Mouse (Mus musculus): Measurements from ENCODE around the gene Coa3. TPM values are rescaled to one million over a fixed set of nuclear protein-coding genes. Genes with fewer than 3 reads are reported as not detected.
A peak's percentile ranks its signal among the peaks of the same experiment; 100 is the strongest.

The Coa3 gene
- polyA plus RNA-seq, 1 experiment from 2014 or later = 189 TPM

GRCm38 (mm10) chr11:101276319-101277070 is 2.4 kb downstream of the Coa3 start:
- H3K27ac ChIP-seq (ENCODE audit: low read depth, low read length) = no peak overlapping the region
- H3K4me3 ChIP-seq (ENCODE audit: low read depth, low read length) = 0 out of 2 replicates have a peak overlapping the region, but pooled peaks have one; percentile 2

GRCm38 (mm10) chr11:101275309-101275708 is 3.6 kb downstream of the Coa3 start:
- Histone ChIP-seq H3K4me1 (ENCODE audit: control insufficient read depth, insufficient read depth, low read length) (peaks cover 20% of the 10 kb centered on the region), H3K27me3 (ENCODE audit: control insufficient read depth, insufficient read depth, low read length) (0 out of 2 replicates have a peak, but pooled peaks cover 5% of the 10 kb centered on the region), H3K9ac (ENCODE audit: low read depth, low read length) (no peak overlapping the region), H3K27ac (ENCODE audit: low read depth, low read length) (no peak overlapping the region), H3K4me3 (ENCODE audit: low read depth, low read length) (no peak overlapping the region), H3K9me3 (replicated peaks; ENCODE audit: control insufficient read depth, low read length) (no peaks in the 10 kb centered on the region), H3K36me3 (ENCODE audit: control insufficient read depth, insufficient read depth, low read length) (peaks cover 2% of the 10 kb centered on the region; the same call in 1 of the 2 replicates), H3K4me2 (no peak overlapping the region)
- ATAC-seq (replicated peaks; ENCODE audit: insufficient number of reproducible peaks, low FRiP score, low TSS enrichment) = no peak
- 67% methylated on average over 4 of the region's 4 CpGs for WGBS (ENCODE audit: insufficient replicate concordance)

More at GRCm38 (mm10) chr11:101276319-101277070, 2.4 kb downstream of the Coa3 start:
- no peak overlapping the region for H3K9ac ChIP-seq (ENCODE audit: low read depth, low read length)
- no peaks in the 10 kb centered on the region for H3K9me3 ChIP-seq (replicated peaks; ENCODE audit: control insufficient read depth, low read length)
- ATAC-seq (replicated peaks; ENCODE audit: insufficient number of reproducible peaks, low FRiP score, low TSS enrichment) = no peak
- 0 out of 2 replicates have a peak, but pooled peaks cover 5% of the 10 kb centered on the region for H3K27me3 ChIP-seq (ENCODE audit: control insufficient read depth, insufficient read depth, low read length)
- WGBS (ENCODE audit: insufficient replicate concordance) = 31% methylated on average over 27 of the region's 27 CpGs
- H3K36me3 ChIP-seq (ENCODE audit: control insufficient read depth, insufficient read depth, low read length) = peaks cover 2% of the 10 kb centered on the region; the same call in 1 of the 2 replicates
- peaks cover 20% of the 10 kb centered on the region for H3K4me1 ChIP-seq (ENCODE audit: control insufficient read depth, insufficient read depth, low read length)
- peak overlapping the region; percentile 47 for H3K4me2 ChIP-seq

GRCm38 (mm10) chr11:101272446-101272845 is 6.5 kb downstream of the Coa3 start:
- Histone ChIP-seq H3K4me2 (no peak overlapping the region), H3K4me1 (ENCODE audit: control insufficient read depth, insufficient read depth, low read length) (peaks cover 16% of the 10 kb centered on the region), H3K9me3 (replicated peaks; ENCODE audit: control insufficient read depth, low read length) (no peaks in the 10 kb centered on the region), H3K4me3 (ENCODE audit: low read depth, low read length) (no peak overlapping the region), H3K9ac (ENCODE audit: low read depth, low read length) (no peak overlapping the region), H3K27ac (ENCODE audit: low read depth, low read length) (no peak overlapping the region), H3K36me3 (ENCODE audit: control insufficient read depth, insufficient read depth, low read length) (peaks cover 2% of the 10 kb centered on the region; the same call in 1 of the 2 replicates), H3K27me3 (ENCODE audit: control insufficient read depth, insufficient read depth, low read length) (peaks cover 5% of the 10 kb centered on the region; the same call in 1 of the 2 replicates)
- WGBS (ENCODE audit: insufficient replicate concordance) = 85% methylated on average over 3 of the region's 3 CpGs
- ATAC-seq (replicated peaks; ENCODE audit: insufficient number of reproducible peaks, low FRiP score, low TSS enrichment) = no peak

GRCm38 (mm10) chr11:101269577-101270116 is 9.3 kb downstream of the Coa3 start:
- Histone ChIP-seq H3K4me2 (peak overlapping the region; percentile 20), H3K36me3 (ENCODE audit: control insufficient read depth, insufficient read depth, low read length) (no peaks in the 10 kb centered on the region), H3K9me3 (replicated peaks; ENCODE audit: control insufficient read depth, low read length) (no peaks in the 10 kb centered on the region), H3K27me3 (ENCODE audit: control insufficient read depth, insufficient read depth, low read length) (peaks cover 13% of the 10 kb centered on the region), H3K4me1 (ENCODE audit: control insufficient read depth, insufficient read depth, low read length) (peaks cover 13% of the 10 kb centered on the region), H3K27ac (ENCODE audit: low read depth, low read length) (no peak overlapping the region), H3K4me3 (ENCODE audit: low read depth, low read length) (no peak overlapping the region), H3K9ac (ENCODE audit: low read depth, low read length) (no peak overlapping the region)
- WGBS (ENCODE audit: insufficient replicate concordance) = 16% methylated on average over 10 of the region's 10 CpGs
- no peak for ATAC-seq (replicated peaks; ENCODE audit: insufficient number of reproducible peaks, low FRiP score, low TSS enrichment)

GRCm38 (mm10) chr11:101265906-101266305 is 13.0 kb downstream of the Coa3 start:
- 41% methylated on average over 6 of the region's 6 CpGs for WGBS (ENCODE audit: insufficient replicate concordance)
- peaks cover 37% of the 10 kb centered on the region for H3K4me1 ChIP-seq (ENCODE audit: control insufficient read depth, insufficient read depth, low read length)
- no peaks in the 10 kb centered on the region for H3K36me3 ChIP-seq (ENCODE audit: control insufficient read depth, insufficient read depth, low read length)
- H3K9ac ChIP-seq (ENCODE audit: low read depth, low read length) = no peak overlapping the region
- H3K4me2 ChIP-seq = peak overlapping the region; percentile 64; the same call in 1 of the 2 replicates
- no peak for ATAC-seq (replicated peaks; ENCODE audit: insufficient number of reproducible peaks, low FRiP score, low TSS enrichment)
- no peak overlapping the region for H3K27ac ChIP-seq (ENCODE audit: low read depth, low read length)
- H3K27me3 ChIP-seq (ENCODE audit: control insufficient read depth, insufficient read depth, low read length) = peaks cover 31% of the 10 kb centered on the region
- H3K4me3 ChIP-seq (ENCODE audit: low read depth, low read length) = no peak overlapping the region
- no peaks in the 10 kb centered on the region for H3K9me3 ChIP-seq (replicated peaks; ENCODE audit: control insufficient read depth, low read length)

GRCm38 (mm10) chr11:101264954-101265471 is 13.9 kb downstream of the Coa3 start:
- Histone ChIP-seq H3K9ac (ENCODE audit: low read depth, low read length) (peak overlapping the region; percentile 56), H3K36me3 (ENCODE audit: control insufficient read depth, insufficient read depth, low read length) (no peaks in the 10 kb centered on the region), H3K27ac (ENCODE audit: low read depth, low read length) (no peak overlapping the region), H3K4me3 (ENCODE audit: low read depth, low read length) (peak overlapping the region; percentile 37), H3K9me3 (replicated peaks; ENCODE audit: control insufficient read depth, low read length) (no peaks in the 10 kb centered on the region), H3K4me2 (peak overlapping the region; percentile 64), H3K4me1 (ENCODE audit: control insufficient read depth, insufficient read depth, low read length) (peaks cover 40% of the 10 kb centered on the region), H3K27me3 (ENCODE audit: control insufficient read depth, insufficient read depth, low read length) (peaks cover 31% of the 10 kb centered on the region)
- 7% methylated on average over 31 of the region's 31 CpGs for WGBS (ENCODE audit: insufficient replicate concordance)
- ATAC-seq (replicated peaks; ENCODE audit: insufficient number of reproducible peaks, low FRiP score, low TSS enrichment) = no peak

- Histone ChIP-seq H3K4me2 (peak overlapping the region; percentile 96), H3K27ac (ENCODE audit: low read depth, low read length) (no peak overlapping the region), H3K36me3 (ENCODE audit: control insufficient read depth, insufficient read depth, low read length) (no peaks in the 10 kb centered on the region), H3K27me3 (ENCODE audit: control insufficient read depth, insufficient read depth, low read length) (peaks cover 31% of the 10 kb centered on the region), H3K4me3 (ENCODE audit: low read depth, low read length) (peak overlapping the region; percentile 17; the same call in 1 of the 2 replicates), H3K4me1 (ENCODE audit: control insufficient read depth, insufficient read depth, low read length) (peaks cover 46% of the 10 kb centered on the region), H3K9ac (ENCODE audit: low read depth, low read length) (no peak overlapping the region), H3K9me3 (replicated peaks; ENCODE audit: control insufficient read depth, low read length) (no peaks in the 10 kb centered on the region)
- no peak for ATAC-seq (replicated peaks; ENCODE audit: insufficient number of reproducible peaks, low FRiP score, low TSS enrichment)
- 22% methylated on average over 3 of the region's 3 CpGs for WGBS (ENCODE audit: insufficient replicate concordance)
Observed at GRCm38 (mm10) chr11:101263989-101264280, 15.0 kb downstream of the Coa3 start.

GRCm38 (mm10) chr11:101263138-101263988 is 15.6 kb downstream of the Coa3 start:
- Histone ChIP-seq H3K4me3 (ENCODE audit: low read depth, low read length) (peak overlapping the region; percentile 67), H3K4me1 (ENCODE audit: control insufficient read depth, insufficient read depth, low read length) (peaks cover 52% of the 10 kb centered on the region), H3K27me3 (ENCODE audit: control insufficient read depth, insufficient read depth, low read length) (peaks cover 31% of the 10 kb centered on the region), H3K4me2 (peak overlapping the region; percentile 96), H3K9me3 (replicated peaks; ENCODE audit: control insufficient read depth, low read length) (no peaks in the 10 kb centered on the region), H3K9ac (ENCODE audit: low read depth, low read length) (no peak overlapping the region), H3K27ac (ENCODE audit: low read depth, low read length) (no peak overlapping the region), H3K36me3 (ENCODE audit: control insufficient read depth, insufficient read depth, low read length) (no peaks in the 10 kb centered on the region)
- no peak for ATAC-seq (replicated peaks; ENCODE audit: insufficient number of reproducible peaks, low FRiP score, low TSS enrichment)
- WGBS (ENCODE audit: insufficient replicate concordance) = 7% methylated on average over 32 of the region's 32 CpGs

All from heart, embryonic 11.5 days (tissue).